Mouse (Mus musculus) embryonic facial prominence, embryonic 14.5 days (tissue): Measurements from ENCODE around the gene Nop9. TPM values are rescaled to one million over a fixed set of nuclear protein-coding genes. Genes with fewer than 3 reads are reported as not detected.
A peak's percentile ranks its signal among the peaks of the same experiment; 100 is the strongest.

Experiments
- ATAC-seq: fragments of 200-750 bp; cut with Nextera tagmentation; 2 replicates; pipeline ENCODE4 v1.8.0; 2017; ENCODE audit warnings: low read depth, moderate number of reproducible peaks, moderate TSS enrichment
- DNase-seq: peaks from one replicate; pipeline ENCODE4 v3.0.0-alpha.2; 2015; ENCODE audit warnings: low spot score
- H3K27ac ChIP-seq: fragments of 300-500 bp; sonication (generic); replicated peaks from 2 replicates; pipeline ENCODE4 v1.5.1; 2014; ENCODE audit warnings: low read depth, mild to moderate bottlenecking, low read length, moderate library complexity
- H3K27me3 ChIP-seq: fragments of 300-500 bp; sonication (generic); replicated peaks from 2 replicates; pipeline ENCODE4 v1.6.1; 2014; ENCODE audit warnings: low read length; ENCODE audit not compliant: control insufficient read depth, insufficient read depth
- H3K36me3 ChIP-seq: fragments of 300-500 bp; sonication (generic); 2 replicates; pipeline ENCODE4 v1.6.1; 2014; ENCODE audit warnings: low read length, mixed read lengths; ENCODE audit not compliant: control insufficient read depth, insufficient read depth
- H3K4me1 ChIP-seq: fragments of 300-500 bp; sonication (generic); 2 replicates; pipeline ENCODE4 v1.6.1; 2014; ENCODE audit warnings: antibody characterized with exemption, low read length; ENCODE audit not compliant: control insufficient read depth, insufficient read depth
- H3K4me2 ChIP-seq: fragments of 300-500 bp; sonication (generic); 2 replicates; pipeline ENCODE4 v1.6.1; 2014; ENCODE audit warnings: low read depth, mild to moderate bottlenecking, low read length, moderate library complexity, mixed read lengths
- H3K4me3 ChIP-seq: fragments of 300-500 bp; sonication (generic); 2 replicates; pipeline ENCODE4 v1.5.1; 2014; ENCODE audit warnings: low read depth, mild to moderate bottlenecking, low read length
- H3K9ac ChIP-seq: fragments of 300-500 bp; sonication (generic); 2 replicates; pipeline ENCODE4 v1.6.1; 2014; ENCODE audit warnings: low read depth, mild to moderate bottlenecking, low read length, moderate library complexity, mixed read lengths
- H3K9me3 ChIP-seq: fragments of 300-500 bp; sonication (generic); 2 replicates; pipeline ENCODE4 v1.6.1; 2016; ENCODE audit warnings: low read length; ENCODE audit not compliant: control insufficient read depth
- WGBS: fragments of 180-500 bp; shearing (Covaris S2); extraction: QIAGEN DNeasy Blood & Tissue Kit; methylation state at CpG from one replicate; pipeline ENCODE4 v1.1.7; 2014; 5-methylcytosine and 5-hydroxymethylcytosine counted together
- polyA plus RNA-seq: library from polyadenylated mRNA; unstranded; fragments of >200 nt; fragmentation: Nextera tagmentation; extraction: Ambion mirVana; gene quantifications from 2 replicates; pipeline ENCODE4 v1.2.1, GENCODE M21; 2014

Nop9 gene
- polyA plus RNA-seq, 1 experiment from 2014 or later = 32.6 TPM

- under 1% methylated on average over 31 of the region's 50 CpGs for WGBS
- Histone ChIP-seq H3K4me2 (peak within 1 kb of the TSS; percentile 62), H3K9ac (peak within 1 kb of the TSS; percentile 80), H3K36me3 (peaks cover 24% of the 10 kb centered on the region), H3K4me1 (0 out of 2 replicates have a peak, but pooled peaks cover 3% of the 10 kb centered on the region), H3K9me3 (no peaks in the 10 kb centered on the region), H3K27me3 (no peaks in the 10 kb centered on the region), H3K27ac (peak within 1 kb of the TSS; percentile 79), H3K4me3 (peak within 1 kb of the TSS; percentile 84)
- ATAC-seq = peak; percentile 98
- peak; percentile 97 for DNase-seq
Measured at GRCm38 (mm10) chr14:55721700-55722437, 23.6 kb upstream of the Nop9 start, which contains the start of gene Rabggta. Gene Rabggta (minus strand): TSS chr14:55722263.

GRCm38 (mm10) chr14:55722438-55722945 is 23.0 kb upstream of the Nop9 start:
- Histone ChIP-seq H3K27ac (peak overlapping the region; percentile 79; the same call in 1 of the 2 replicates), H3K9me3 (no peaks in the 10 kb centered on the region), H3K9ac (peak overlapping the region; percentile 80), H3K36me3 (peaks cover 20% of the 10 kb centered on the region; the same call in 1 of the 2 replicates), H3K27me3 (no peaks in the 10 kb centered on the region), H3K4me3 (peak overlapping the region; percentile 84), H3K4me2 (peak overlapping the region; percentile 62), H3K4me1 (0 out of 2 replicates have a peak, but pooled peaks cover 3% of the 10 kb centered on the region)
- no peak for DNase-seq
- ATAC-seq = no peak
- 48% methylated on average over 8 of the region's 8 CpGs for WGBS

- Histone ChIP-seq H3K36me3 (peaks cover 15% of the 10 kb centered on the region; the same call in 1 of the 2 replicates), H3K9me3 (no peaks in the 10 kb centered on the region), H3K27ac (no peak overlapping the region), H3K4me1 (0 out of 2 replicates have a peak, but pooled peaks cover 3% of the 10 kb centered on the region), H3K9ac (no peak overlapping the region), H3K4me3 (no peak overlapping the region), H3K27me3 (no peaks in the 10 kb centered on the region), H3K4me2 (no peak overlapping the region)
- WGBS = 93% methylated on average over 7 of the region's 7 CpGs
- no peak for DNase-seq
- no peak for ATAC-seq
Measured at GRCm38 (mm10) chr14:55723433-55723832, 22.1 kb upstream of the Nop9 start.

GRCm38 (mm10) chr14:55724411-55724871 is 21.1 kb upstream of the Nop9 start:
- no peaks in the 10 kb centered on the region for H3K27me3 ChIP-seq
- H3K36me3 ChIP-seq = 0 out of 2 replicates have a peak, but pooled peaks cover 6% of the 10 kb centered on the region
- DNase-seq (no peak), ATAC-seq (no peak)
- WGBS = 52% methylated on average over 8 of the region's 8 CpGs
- no peak overlapping the region for H3K4me2 ChIP-seq
- no peak overlapping the region for H3K4me3 ChIP-seq
- H3K4me1 ChIP-seq = 0 out of 2 replicates have a peak, but pooled peaks cover 3% of the 10 kb centered on the region
- no peak overlapping the region for H3K27ac ChIP-seq
- H3K9ac ChIP-seq = no peak overlapping the region
- H3K9me3 ChIP-seq = no peaks in the 10 kb centered on the region

- no peaks in the 10 kb centered on the region for H3K9me3 ChIP-seq
- no peak overlapping the region for H3K4me3 ChIP-seq
- H3K27me3 ChIP-seq = no peaks in the 10 kb centered on the region
- no peaks in the 10 kb centered on the region for H3K36me3 ChIP-seq
- H3K27ac ChIP-seq = no peak overlapping the region
- DNase-seq = no peak
- H3K4me1 ChIP-seq = 0 out of 2 replicates have a peak, but pooled peaks cover 1% of the 10 kb centered on the region
- H3K4me2 ChIP-seq = no peak overlapping the region
- no peak for ATAC-seq
- no peak overlapping the region for H3K9ac ChIP-seq
Measured at GRCm38 (mm10) chr14:55726261-55726660, 19.2 kb upstream of the Nop9 start.

GRCm38 (mm10) chr14:55727889-55728685 is 17.4 kb upstream of the Nop9 start:
- Histone ChIP-seq H3K9ac (no peak overlapping the region), H3K4me2 (no peak overlapping the region), H3K36me3 (no peaks in the 10 kb centered on the region), H3K9me3 (no peaks in the 10 kb centered on the region), H3K27ac (no peak overlapping the region), H3K4me1 (no peaks in the 10 kb centered on the region), H3K27me3 (no peaks in the 10 kb centered on the region), H3K4me3 (no peak overlapping the region)
- 61% methylated on average over 8 of the region's 8 CpGs for WGBS
- ATAC-seq (no peak), DNase-seq (no peak)

GRCm38 (mm10) chr14:55730116-55730515 is 15.4 kb upstream of the Nop9 start:
- ATAC-seq = no peak
- H3K4me2 ChIP-seq = no peak overlapping the region
- H3K4me3 ChIP-seq = no peak overlapping the region
- no peaks in the 10 kb centered on the region for H3K9me3 ChIP-seq
- no peak overlapping the region for H3K9ac ChIP-seq
- no peaks in the 10 kb centered on the region for H3K36me3 ChIP-seq
- no peaks in the 10 kb centered on the region for H3K4me1 ChIP-seq
- DNase-seq = no peak
- 72% methylated on average over 7 of the region's 7 CpGs for WGBS
- no peak overlapping the region for H3K27ac ChIP-seq
- no peaks in the 10 kb centered on the region for H3K27me3 ChIP-seq

- no peaks in the 10 kb centered on the region for H3K27me3 ChIP-seq
- no peak overlapping the region for H3K4me2 ChIP-seq
- H3K9me3 ChIP-seq = no peaks in the 10 kb centered on the region
- H3K36me3 ChIP-seq = no peaks in the 10 kb centered on the region
- 83% methylated on average over 7 of the region's 7 CpGs for WGBS
- no peak overlapping the region for H3K9ac ChIP-seq
- no peaks in the 10 kb centered on the region for H3K4me1 ChIP-seq
- no peak for ATAC-seq
- no peak for DNase-seq
- no peak overlapping the region for H3K4me3 ChIP-seq
- no peak overlapping the region for H3K27ac ChIP-seq
Measured at GRCm38 (mm10) chr14:55730531-55731032, 14.9 kb upstream of the Nop9 start.
